Mouse (Mus musculus) C2C12 (cell line): ENCODE data around the gene Cyp4x1. TPM values are rescaled to one million over a fixed set of nuclear protein-coding genes. Genes with fewer than 3 reads are reported as not detected.

ENCODE experiments used
- H3K27me3 ChIP-seq: one replicate; pipeline ENCODE4 v1.6.1; 2011; ENCODE audit not compliant: control insufficient read depth, insufficient read depth, insufficient read length
- H3K36me3 ChIP-seq: one replicate; pipeline ENCODE4 v1.6.1; 2011; ENCODE audit not compliant: control insufficient read depth, insufficient read depth
- H3K4me3 ChIP-seq: one replicate; pipeline ENCODE4 v1.5.1; 2011; ENCODE audit warnings: mild to moderate bottlenecking, control low read depth; ENCODE audit not compliant: poor library complexity, insufficient read depth, severe bottlenecking
- H3K79me2 ChIP-seq: one replicate; pipeline ENCODE4 v1.6.1; 2011; ENCODE audit not compliant: control insufficient read depth, insufficient read depth
- H3K79me3 ChIP-seq: one replicate; pipeline ENCODE4 v1.6.1; 2011; ENCODE audit warnings: low read depth, control low read depth
- H3ac ChIP-seq: one replicate; pipeline ENCODE3; 2011; ENCODE audit warnings: low read depth; ENCODE audit not compliant: control insufficient read depth, insufficient read length
- CEBPB ChIP-seq: IDR thresholded peaks from one replicate; pipeline ENCODE4 v1.6.1; 2011; ENCODE audit warnings: low read depth, mild to moderate bottlenecking, control low read depth, moderate library complexity
- CTCF ChIP-seq: IDR thresholded peaks from one replicate; pipeline ENCODE4 v1.5.1; 2011; ENCODE audit not compliant: control insufficient read depth, insufficient read depth, insufficient read length
- FOSL1 ChIP-seq: IDR thresholded peaks from one replicate; pipeline ENCODE4 v1.8.0; 2011; ENCODE audit warnings: mild to moderate bottlenecking, low read length; ENCODE audit not compliant: poor library complexity, insufficient read depth, severe bottlenecking
- MAX ChIP-seq: IDR thresholded peaks from one replicate; pipeline ENCODE4 v1.6.1; 2011; ENCODE audit warnings: mild to moderate bottlenecking, control low read depth
- MYOD1 ChIP-seq: IDR thresholded peaks from one replicate; pipeline ENCODE4 v1.6.1; 2011; ENCODE audit warnings: low read depth; ENCODE audit not compliant: control insufficient read depth, insufficient read length
- MYOG ChIP-seq: IDR thresholded peaks from one replicate; pipeline ENCODE4 v1.6.1; 2011; ENCODE audit not compliant: control insufficient read depth, insufficient read length; ENCODE audit errors: extremely low read depth
- USF1 ChIP-seq: IDR thresholded peaks from one replicate; pipeline ENCODE4 v1.6.1; 2011; ENCODE audit warnings: low read depth, mild to moderate bottlenecking, control low read depth, moderate library complexity
- polyA plus RNA-seq: library from polyadenylated mRNA; unstranded; fragments of >200 nt; fragmentation: generic; extraction: Trizol; gene quantifications from one replicate; pipeline ENCODE4 v1.2.1, GENCODE M21; 2012; ENCODE audit warnings: missing spikeins

Gene Cyp4x1
- polyA plus RNA-seq, 1 experiment, result not detected

DNA sequence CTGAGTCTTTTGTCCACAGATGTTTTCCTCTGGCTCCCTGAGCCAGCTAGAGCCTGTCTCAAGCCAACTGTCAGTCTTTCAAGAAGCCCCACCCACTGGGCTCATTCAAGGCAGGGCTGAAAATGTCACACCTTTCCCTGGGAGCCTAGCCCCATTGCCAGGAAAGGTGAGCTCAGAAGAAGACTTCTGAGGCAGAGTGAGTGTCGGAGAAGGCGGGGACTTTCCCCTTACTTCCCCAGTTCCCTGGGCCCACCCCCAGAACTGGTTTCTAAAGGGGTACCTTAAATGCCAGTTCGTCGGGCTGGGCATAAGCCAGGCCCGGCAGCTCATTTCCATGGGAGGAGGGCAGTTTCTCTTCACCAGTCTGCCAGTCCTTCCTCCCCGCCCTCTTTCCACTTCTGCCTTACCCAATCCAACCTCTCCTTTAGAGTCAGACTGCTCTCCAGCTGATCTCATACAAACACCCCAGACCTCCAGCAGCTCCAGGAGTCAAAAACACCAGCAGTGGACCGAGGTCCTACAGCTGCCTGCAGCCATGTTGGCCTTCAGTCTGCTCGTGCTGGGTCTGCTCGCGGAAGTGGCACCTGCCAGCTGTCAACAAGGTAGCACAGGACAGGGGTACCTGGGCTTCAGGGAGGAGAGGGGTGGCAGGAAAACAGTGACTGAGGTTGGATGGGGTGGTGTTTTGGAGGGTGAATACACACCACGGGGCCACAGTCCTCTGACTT is 45.3 kb downstream of the Cyp4x1 start, which contains the start of gene Pdzk1ip1:
Gene Pdzk1ip1, plus strand, starts transcription at position 98 of the 728 bp plus-strand sequence.
- Histone ChIP-seq H3K79me3 (no peaks in the 10 kb centered on the region), H3ac (no peak within 1 kb of the TSS), H3K4me3 (no peak within 1 kb of the TSS), H3K79me2 (no peaks in the 10 kb centered on the region), H3K36me3 (no peaks in the 10 kb centered on the region), H3K27me3 (peaks cover 27% of the 10 kb centered on the region)
- TF ChIP-seq MAX (no peak), MYOG (no peak), CEBPB (no peak), MYOD1 (no peak), USF1 (no peak), FOSL1 (no peak), CTCF (no peak)

DNA sequence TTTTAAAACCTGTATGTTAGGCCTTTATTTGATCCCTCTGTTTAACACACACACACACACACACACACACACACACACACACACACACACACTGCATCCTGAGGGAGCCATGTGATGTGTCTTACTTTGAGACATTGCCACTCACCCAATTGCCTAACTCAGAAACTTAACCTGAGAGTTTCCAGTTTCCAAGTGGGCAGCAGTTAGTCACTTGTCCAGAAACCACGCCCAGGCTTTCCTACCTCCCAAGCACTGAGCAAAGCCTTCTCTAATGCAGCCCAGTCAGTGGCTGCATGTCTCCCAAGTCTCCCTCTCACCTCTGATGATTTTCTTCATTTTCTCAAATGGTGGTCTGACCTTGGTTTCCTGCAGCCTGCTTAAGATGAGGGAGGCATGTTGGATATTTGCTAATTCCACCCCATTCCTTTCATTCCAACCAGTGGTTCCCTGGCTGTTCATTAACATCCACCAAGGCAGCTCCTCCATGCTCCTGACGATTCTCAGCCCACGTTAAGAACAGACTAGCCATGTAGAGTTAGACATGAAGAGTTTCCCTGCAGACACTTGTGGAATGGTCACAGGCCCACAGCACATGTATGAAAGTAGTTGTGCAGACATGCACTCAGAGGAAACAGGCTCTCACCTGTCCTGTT is 47.2 kb downstream of the Cyp4x1 start:
- no peaks in the 10 kb centered on the region for H3K79me2 ChIP-seq
- peaks cover 32% of the 10 kb centered on the region for H3K27me3 ChIP-seq
- no peak overlapping the region for H3ac ChIP-seq
- no peaks in the 10 kb centered on the region for H3K79me3 ChIP-seq
- no peak overlapping the region for H3K4me3 ChIP-seq
- no peaks in the 10 kb centered on the region for H3K36me3 ChIP-seq
- TF ChIP-seq CTCF (no peak), MAX (no peak), CEBPB (no peak), MYOG (no peak), MYOD1 (no peak), FOSL1 (no peak)

DNA sequence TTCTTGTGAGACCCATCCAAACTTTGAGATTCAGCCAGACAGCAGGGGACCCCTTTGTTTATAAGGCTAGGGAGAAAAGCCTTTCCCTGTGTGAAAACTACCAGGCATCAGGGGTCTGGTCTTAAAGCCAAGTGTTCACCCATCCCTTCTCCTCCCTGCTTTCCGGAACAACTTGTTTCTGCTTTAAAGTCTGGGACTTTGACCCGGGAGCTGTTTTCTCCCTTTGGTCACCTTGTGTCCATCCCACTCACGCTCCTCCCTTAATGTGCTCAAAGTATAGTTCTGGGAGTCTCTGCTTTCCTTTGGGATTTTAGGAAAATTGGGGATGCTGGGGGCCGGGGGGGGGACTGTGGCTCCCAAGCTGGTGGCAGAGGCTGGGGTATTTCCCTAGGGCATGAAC is 47.8 kb downstream of the Cyp4x1 start:
- Histone ChIP-seq H3K79me3 (no peaks in the 10 kb centered on the region), H3K4me3 (no peak overlapping the region), H3ac (no peak overlapping the region), H3K79me2 (no peaks in the 10 kb centered on the region), H3K27me3 (peaks cover 32% of the 10 kb centered on the region), H3K36me3 (no peaks in the 10 kb centered on the region)
- TF ChIP-seq MYOD1 (no peak), CTCF (no peak)

DNA sequence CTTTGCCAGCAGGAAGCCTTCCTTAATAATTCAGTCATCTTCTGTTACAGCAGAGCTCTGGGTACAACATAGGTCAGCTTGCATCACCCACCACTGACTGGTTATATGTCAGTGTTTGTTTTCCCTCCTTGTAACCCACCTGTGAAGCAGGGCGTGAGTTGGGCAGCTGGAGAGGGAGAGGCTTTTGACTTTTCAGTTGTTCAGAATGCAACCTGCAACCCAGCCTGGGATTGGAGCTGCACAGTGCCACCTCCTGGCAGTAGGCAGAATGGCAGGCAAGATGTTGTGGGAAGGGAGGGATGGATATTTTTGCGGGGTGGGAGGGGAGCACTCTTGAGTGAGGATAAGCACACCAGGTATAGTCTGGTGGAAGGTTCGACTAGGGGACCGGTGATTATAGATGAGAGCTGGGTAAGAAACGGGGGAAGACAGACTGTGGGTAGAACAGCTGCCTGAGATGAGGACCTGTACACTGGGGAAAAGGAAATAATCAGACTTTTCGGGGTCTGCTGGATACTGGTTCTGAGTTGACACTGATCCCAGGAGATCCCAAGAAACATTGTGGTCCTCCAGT is 48.5 kb downstream of the Cyp4x1 start:
- Histone ChIP-seq H3ac (no peak overlapping the region), H3K36me3 (no peaks in the 10 kb centered on the region), H3K79me3 (no peaks in the 10 kb centered on the region), H3K27me3 (peaks cover 32% of the 10 kb centered on the region), H3K79me2 (no peaks in the 10 kb centered on the region), H3K4me3 (no peak overlapping the region)
- TF ChIP-seq CTCF (peak; percentile 78), MYOG (no peak), MAX (no peak)

DNA sequence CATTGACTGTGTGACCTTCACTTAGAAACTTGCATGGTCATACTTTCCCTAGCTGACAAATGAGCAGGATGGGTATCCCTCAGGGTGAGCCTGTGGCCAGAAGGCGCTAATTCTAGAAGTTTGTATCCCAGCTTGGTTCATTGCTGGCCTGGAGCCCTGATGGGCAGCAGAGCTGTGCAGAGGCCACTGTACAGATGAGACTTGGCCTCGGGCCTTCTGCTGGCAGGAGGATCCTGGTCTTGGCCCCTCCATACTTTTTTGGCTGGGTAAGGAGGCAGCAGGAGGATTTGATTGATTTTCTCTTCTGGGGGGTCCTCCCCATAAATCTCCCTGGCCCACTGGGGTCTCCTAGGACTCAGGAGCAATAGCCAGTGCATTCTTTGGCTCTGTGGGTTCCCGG is 51.0 kb downstream of the Cyp4x1 start:
- no peak overlapping the region for H3K4me3 ChIP-seq
- peaks cover 26% of the 10 kb centered on the region for H3K27me3 ChIP-seq
- TF ChIP-seq USF1 (no peak), CEBPB (no peak), FOSL1 (no peak), MYOD1 (no peak), MAX (no peak), MYOG (no peak), CTCF (no peak)
- H3K79me2 ChIP-seq, result no peaks in the 10 kb centered on the region
- H3K79me3 ChIP-seq, result no peaks in the 10 kb centered on the region
- no peaks in the 10 kb centered on the region for H3K36me3 ChIP-seq
- H3ac ChIP-seq, result no peak overlapping the region

DNA sequence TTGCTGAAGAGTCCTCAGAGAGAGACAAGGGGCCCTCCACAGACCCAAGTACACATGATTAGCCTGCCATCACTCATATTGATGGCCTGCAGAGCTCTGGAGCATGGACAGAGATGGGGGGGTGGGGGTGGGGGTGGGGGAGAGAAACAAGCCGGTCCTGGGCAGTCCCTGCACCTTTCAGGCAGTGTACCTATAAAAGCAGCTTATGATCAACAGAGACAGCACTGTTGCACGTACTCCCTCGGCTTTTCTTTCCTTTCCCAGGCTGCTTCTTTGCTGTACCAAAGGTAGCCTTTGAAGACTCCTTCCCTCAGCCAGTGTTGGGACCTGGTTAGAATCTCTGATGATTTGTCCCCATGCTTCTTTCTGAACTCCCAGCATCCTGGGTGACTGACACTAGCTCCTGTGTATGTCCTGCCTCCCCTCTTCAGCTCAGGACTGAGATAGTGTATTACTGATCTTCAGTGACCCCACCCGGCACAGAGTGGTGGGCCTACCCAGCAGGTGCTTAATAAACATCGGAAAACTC is 54.2 kb downstream of the Cyp4x1 start:
- H3ac ChIP-seq, result no peak overlapping the region
- no peak for TF ChIP-seq USF1
- TF ChIP-seq CTCF, result no peak
- TF ChIP-seq FOSL1, result no peak
- no peak for TF ChIP-seq MYOG
- no peak for TF ChIP-seq MAX
- TF ChIP-seq MYOD1, result no peak
- no peak for TF ChIP-seq CEBPB
- H3K36me3 ChIP-seq, result no peaks in the 10 kb centered on the region

More for the DNA sequence above, 54.2 kb downstream of the Cyp4x1 start:
- Histone ChIP-seq H3K27me3 (peaks cover 14% of the 10 kb centered on the region), H3K79me2 (no peaks in the 10 kb centered on the region), H3K79me3 (no peaks in the 10 kb centered on the region), H3K4me3 (no peak overlapping the region)
